Mouse (Mus musculus): Measurements from ENCODE around the gene Gm3755.
"Not testable (repeated sequence)": the region's sequence is repeated elsewhere in the genome, so short reads cannot be mapped to it uniquely, and the experiment has no call there.

- TF ChIP-seq CTCF, EP300 (IDR thresholded peaks at IDR 0.05; ENCODE audit: low read depth): not testable (repeated sequence)
These were observed 38.0 kb upstream of the Gm3755 start for GRCm38 (mm10) chr14:7488731-7489130.

Data from liver, postnatal 0 days (tissue).